Mouse (Mus musculus): ENCODE measurements around the gene Krt84. TPM values are rescaled to one million over a fixed set of nuclear protein-coding genes. Genes with fewer than 3 reads are reported as not detected.

Gene Krt84
- polyA plus RNA-seq (2012; rRNA removed) = not detected in 2 replicates

GRCm38 (mm10) chr15:101532720-101533119, at the start of gene Krt84:
Krt84 (minus strand) TSS chr15:101532820.

GRCm38 (mm10) chr15:101573796-101574345, 41.3 kb upstream of the Krt84 start, which contains the start of gene Krt75:
Krt75 (minus strand) TSS chr15:101573904.

GRCm38 (mm10) chr15:101562850-101563249, 30.2 kb upstream of the Krt84 start, which contains the start of gene Krt90:
Krt90 (minus strand) TSS chr15:101562950.

GRCm38 (mm10) chr15:101550567-101550966, 17.9 kb upstream of the Krt84 start, which contains the start of gene Krt82:
Krt82 (minus strand) TSS chr15:101550667.

GRCm38 (mm10) chr15:101517161-101517560, 15.5 kb downstream of the Krt84 start, which contains the start of gene Gm49425:
Gm49425 (minus strand) TSS chr15:101517261.

GRCm38 (mm10) chr15:101491431-101491830, 41.2 kb downstream of the Krt84 start, which contains the start of gene Krt83:
Krt83 (minus strand) TSS chr15:101491512.

Other genes starting within 250 kb of the Krt84 start
- 71.2 and 75.3 TPM in 2 replicates for gene Atg101, start 248.5 kb downstream of the Krt84 start, polyA plus RNA-seq (2012; rRNA removed)
- 0.31 and 0.32 TPM in 2 replicates for gene 6030408B16Rik, start 239.6 kb downstream of the Krt84 start, polyA plus RNA-seq (2012; rRNA removed)
- 0.25 and 4.2 TPM in 2 replicates for gene Krt80, start 162.7 kb downstream of the Krt84 start, polyA plus RNA-seq (2012; rRNA removed)
- 0.55 and 21.6 TPM in 2 replicates for gene Krt7, start 121.8 kb downstream of the Krt84 start, polyA plus RNA-seq (2012; rRNA removed)
- 0.34 and 0.45 TPM in 2 replicates for gene Krt87, start 94.0 kb downstream of the Krt84 start, polyA plus RNA-seq (2012; rRNA removed)
- gene Krt88, start 85.1 kb downstream of the Krt84 start, polyA plus RNA-seq (2012; rRNA removed) = not detected in 2 replicates
- gene Krt81, start 69.1 kb downstream of the Krt84 start, polyA plus RNA-seq (2012; rRNA removed) = 0.04 and 0.13 TPM in 2 replicates
- gene Krt86, start 59.3 kb downstream of the Krt84 start, polyA plus RNA-seq (2012; rRNA removed) = 0.04 and 0.05 TPM in 2 replicates
- not detected in 2 replicates for gene Krt83, start 41.3 kb downstream of the Krt84 start, polyA plus RNA-seq (2012; rRNA removed)
- gene Gm49425, start 15.6 kb downstream of the Krt84 start, polyA plus RNA-seq (2012; rRNA removed) = not detected in 2 replicates
- gene Krt82, start 17.8 kb upstream of the Krt84 start, polyA plus RNA-seq (2012; rRNA removed) = not detected in 2 replicates
- 0.15 and 0.16 TPM in 2 replicates for gene Krt90, start 30.1 kb upstream of the Krt84 start, polyA plus RNA-seq (2012; rRNA removed)
- gene Krt75, start 41.1 kb upstream of the Krt84 start, polyA plus RNA-seq (2012; rRNA removed) = 0.07 and 0.09 TPM in 2 replicates
- gene Gm5414, start 95.4 kb upstream of the Krt84 start, polyA plus RNA-seq (2012; rRNA removed) = not detected in 2 replicates
- not detected in 2 replicates for gene Gm5478, start 114.6 kb upstream of the Krt84 start, polyA plus RNA-seq (2012; rRNA removed)
- 0.41 TPM in 1 of 2 replicates, not detected in the other for gene Krt6b, start 147.5 kb upstream of the Krt84 start, polyA plus RNA-seq (2012; rRNA removed)
- gene Krt6a, start 161.5 kb upstream of the Krt84 start, polyA plus RNA-seq (2012; rRNA removed) = 0.04 and 40.9 TPM in 2 replicates
- 0.08 and 1.1 TPM in 2 replicates for gene Krt5, start 180.1 kb upstream of the Krt84 start, polyA plus RNA-seq (2012; rRNA removed)
- 0.08 and 0.36 TPM in 2 replicates for gene Krt71, start 210.3 kb upstream of the Krt84 start, polyA plus RNA-seq (2012; rRNA removed)

Data from central nervous system, embryonic 18 days (tissue).